Mouse (Mus musculus) midbrain, embryonic 14.5 days (tissue): ENCODE results near the gene Usp7. TPM values are rescaled to one million over a fixed set of nuclear protein-coding genes. Genes with fewer than 3 reads are reported as not detected.
"Not testable (repeated sequence)": the region's sequence is repeated elsewhere in the genome, so short reads cannot be mapped to it uniquely, and the experiment has no call there.

ENCODE experiments used
- ATAC-seq: fragments of 200-750 bp; cut with Nextera tagmentation; 2 replicates; pipeline ENCODE4 v1.8.0; 2017; ENCODE audit warnings: moderate number of reproducible peaks, moderate library complexity; ENCODE audit not compliant: low FRiP score, low TSS enrichment
- DNase-seq: peaks from one replicate; pipeline ENCODE4 v3.0.0-alpha.2; 2015
- H3K27ac ChIP-seq: fragments of 300-500 bp; sonication (generic); replicated peaks from 2 replicates; pipeline ENCODE4 v1.5.1; 2014; ENCODE audit warnings: mild to moderate bottlenecking, low read depth, low read length, moderate library complexity
- H3K27me3 ChIP-seq: fragments of 300-500 bp; sonication (generic); 2 replicates; pipeline ENCODE4 v1.6.1; 2014; ENCODE audit warnings: low read length, control low read depth, mixed read lengths; ENCODE audit not compliant: control insufficient read depth, insufficient read depth
- H3K36me3 ChIP-seq: fragments of 300-500 bp; sonication (generic); 2 replicates; pipeline ENCODE4 v1.6.1; 2014; ENCODE audit warnings: low read length, control low read depth; ENCODE audit not compliant: control insufficient read depth, insufficient read depth
- H3K4me1 ChIP-seq: fragments of 300-500 bp; sonication (generic); 2 replicates; pipeline ENCODE4 v1.6.1; 2014; ENCODE audit warnings: mild to moderate bottlenecking, antibody characterized with exemption, low read length, control low read depth; ENCODE audit not compliant: control insufficient read depth, insufficient read depth
- H3K4me2 ChIP-seq: fragments of 300-500 bp; sonication (generic); 2 replicates; pipeline ENCODE4 v1.6.1; 2014; ENCODE audit warnings: mild to moderate bottlenecking, low read length, moderate library complexity
- H3K4me3 ChIP-seq: fragments of 300-500 bp; sonication (generic); replicated peaks from 2 replicates; pipeline ENCODE4 v1.5.1; 2014; ENCODE audit warnings: low read depth, low read length
- H3K9ac ChIP-seq: fragments of 300-500 bp; sonication (generic); replicated peaks from 2 replicates; pipeline ENCODE4 v1.6.1; 2014; ENCODE audit warnings: mild to moderate bottlenecking, low read length, moderate library complexity
- H3K9me3 ChIP-seq: fragments of 300-500 bp; sonication (generic); 2 replicates; pipeline ENCODE4 v1.6.1; 2016; ENCODE audit warnings: low read length, control low read depth, mixed read lengths; ENCODE audit not compliant: control insufficient read depth
- WGBS: fragments of 180-500 bp; shearing (Covaris S2); extraction: QIAGEN DNeasy Blood & Tissue Kit; methylation state at CpG from one replicate; pipeline ENCODE4 v1.1.7; 2014; 5-methylcytosine and 5-hydroxymethylcytosine counted together
- polyA plus RNA-seq: library from polyadenylated mRNA; unstranded; fragments of >200 nt; fragmentation: Nextera tagmentation; extraction: Ambion mirVana; gene quantifications from 2 replicates; pipeline ENCODE4 v1.2.1, GENCODE M21; 2014

Gene Usp7
- polyA plus RNA-seq, 1 experiment from 2014 or later, result 50.0 TPM

GRCm38 (mm10) chr16:8766196-8766595 lies 25.9 kb downstream of the Usp7 start:
- Histone ChIP-seq H3K27me3 (no peaks in the 10 kb centered on the region), H3K9ac (no peak overlapping the region), H3K27ac (no peak overlapping the region), H3K4me3 (no peak overlapping the region), H3K4me1 (no peaks in the 10 kb centered on the region), H3K4me2 (no peak overlapping the region), H3K36me3 (no peaks in the 10 kb centered on the region), H3K9me3 (no peaks in the 10 kb centered on the region)
- DNase-seq, result no peak
- no peak for ATAC-seq
- 43% methylated on average over 9 of the region's 9 CpGs for WGBS

GRCm38 (mm10) chr16:8764124-8764907 lies 27.8 kb downstream of the Usp7 start:
- no peaks in the 10 kb centered on the region for H3K27me3 ChIP-seq
- WGBS, result 45% methylated on average over 11 of the region's 11 CpGs
- DNase-seq, result peak; percentile 59
- H3K9me3 ChIP-seq, result no peaks in the 10 kb centered on the region
- H3K9ac ChIP-seq, result 0 out of 2 replicates have a peak overlapping the region, but pooled peaks have one; percentile 12
- no peaks in the 10 kb centered on the region for H3K36me3 ChIP-seq
- H3K4me2 ChIP-seq, result no peak overlapping the region
- no peak overlapping the region for H3K27ac ChIP-seq
- H3K4me3 ChIP-seq, result no peak overlapping the region
- H3K4me1 ChIP-seq, result no peaks in the 10 kb centered on the region
- ATAC-seq, result peak; percentile 14; the same call in 1 of the 2 replicates

GRCm38 (mm10) chr16:8763028-8763427 lies 29.1 kb downstream of the Usp7 start:
- H3K36me3 ChIP-seq, result no peaks in the 10 kb centered on the region

GRCm38 (mm10) chr16:8761894-8762293 lies 30.2 kb downstream of the Usp7 start:
- no peak overlapping the region for H3K9ac ChIP-seq
- ATAC-seq (no peak), DNase-seq (no peak)
- H3K4me2 ChIP-seq, result no peak overlapping the region
- H3K4me3 ChIP-seq, result no peak overlapping the region
- H3K27me3 ChIP-seq, result no peaks in the 10 kb centered on the region
- no peaks in the 10 kb centered on the region for H3K9me3 ChIP-seq
- no peaks in the 10 kb centered on the region for H3K4me1 ChIP-seq
- H3K27ac ChIP-seq, result no peak overlapping the region
- WGBS, result 94% methylated on average over 2 of the region's 2 CpGs
- H3K36me3 ChIP-seq, result no peaks in the 10 kb centered on the region

More at GRCm38 (mm10) chr16:8763028-8763427, 29.1 kb downstream of the Usp7 start:
- Histone ChIP-seq H3K9ac (no peak overlapping the region), H3K9me3 (no peaks in the 10 kb centered on the region), H3K27me3 (no peaks in the 10 kb centered on the region), H3K4me2 (no peak overlapping the region), H3K27ac (no peak overlapping the region), H3K4me1 (no peaks in the 10 kb centered on the region), H3K4me3 (no peak overlapping the region)
- no peak for ATAC-seq
- WGBS, result 58% methylated on average over 6 of the region's 6 CpGs
- DNase-seq, result no peak

- no peak overlapping the region for H3K9ac ChIP-seq
- 86% methylated on average over 7 of the region's 7 CpGs for WGBS
- no peak overlapping the region for H3K4me2 ChIP-seq
Observed at GRCm38 (mm10) chr16:8761005-8761404, 31.1 kb downstream of the Usp7 start.

GRCm38 (mm10) chr16:8758979-8759378 lies 33.1 kb downstream of the Usp7 start:
- no peak overlapping the region for H3K27ac ChIP-seq
- H3K9ac ChIP-seq, result no peak overlapping the region
- WGBS, result 67% methylated on average over 3 of the region's 3 CpGs
- no peaks in the 10 kb centered on the region for H3K27me3 ChIP-seq
- no peak overlapping the region for H3K4me3 ChIP-seq
- no peaks in the 10 kb centered on the region for H3K4me1 ChIP-seq
- H3K9me3 ChIP-seq, result no peaks in the 10 kb centered on the region
- ATAC-seq (no peak), DNase-seq (no peak)
- H3K4me2 ChIP-seq, result no peak overlapping the region
- H3K36me3 ChIP-seq, result no peaks in the 10 kb centered on the region

More at GRCm38 (mm10) chr16:8761005-8761404, 31.1 kb downstream of the Usp7 start:
- Histone ChIP-seq H3K9me3 (no peaks in the 10 kb centered on the region), H3K27ac (no peak overlapping the region), H3K27me3 (no peaks in the 10 kb centered on the region), H3K36me3 (no peaks in the 10 kb centered on the region), H3K4me3 (no peak overlapping the region), H3K4me1 (no peaks in the 10 kb centered on the region)
- ATAC-seq, result no peak
- DNase-seq, result no peak

GRCm38 (mm10) chr16:8758193-8758592 lies 33.9 kb downstream of the Usp7 start:
- ATAC-seq, result no peak
- Histone ChIP-seq H3K27ac (no peak overlapping the region), H3K4me2 (no peak overlapping the region), H3K36me3 (no peaks in the 10 kb centered on the region), H3K9me3 (no peaks in the 10 kb centered on the region), H3K4me1 (no peaks in the 10 kb centered on the region), H3K4me3 (no peak overlapping the region), H3K27me3 (no peaks in the 10 kb centered on the region), H3K9ac (no peak overlapping the region)
- DNase-seq, result no peak
- 87% methylated on average over 2 of the region's 2 CpGs for WGBS

- not testable (repeated sequence) for H3K4me2 ChIP-seq, ATAC-seq, H3K27ac ChIP-seq, H3K4me3 ChIP-seq, H3K36me3 ChIP-seq, DNase-seq, H3K4me1 ChIP-seq, H3K9me3 ChIP-seq, H3K27me3 ChIP-seq, H3K9ac ChIP-seq
- WGBS, result 98% methylated on average over 5 of the region's 6 CpGs
Observed at GRCm38 (mm10) chr16:8757586-8757985, 34.5 kb downstream of the Usp7 start.

- Histone ChIP-seq H3K27ac (no peak overlapping the region), H3K27me3 (no peaks in the 10 kb centered on the region), H3K9ac (no peak overlapping the region), H3K36me3 (no peaks in the 10 kb centered on the region), H3K4me3 (no peak overlapping the region), H3K9me3 (no peaks in the 10 kb centered on the region), H3K4me1 (no peaks in the 10 kb centered on the region), H3K4me2 (no peak overlapping the region)
- WGBS, result 86% methylated on average over 2 of the region's 2 CpGs
- DNase-seq (no peak), ATAC-seq (no peak)
Observed at GRCm38 (mm10) chr16:8752334-8752733, 39.8 kb downstream of the Usp7 start.
